Mouse (Mus musculus): ENCODE results near the gene Sox5.

DNA sequence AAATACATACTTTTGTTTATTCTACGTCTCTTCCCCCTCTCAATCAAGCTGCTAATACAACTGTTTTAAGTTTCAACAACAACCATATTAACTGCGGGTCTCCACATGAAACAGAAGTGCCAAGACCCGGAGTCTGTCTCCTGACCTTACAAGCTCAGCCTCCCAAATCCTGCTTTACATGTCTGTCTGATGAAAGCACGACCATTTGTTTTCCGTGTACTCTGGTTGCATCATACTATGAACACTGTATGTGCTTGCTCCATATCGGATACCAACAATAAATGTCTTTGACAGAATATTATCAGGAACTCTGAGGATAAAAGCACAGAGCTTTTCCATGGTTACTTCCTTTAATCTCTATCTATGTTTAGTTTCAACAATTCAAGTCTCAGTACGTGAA, 516.8 kb downstream of the Sox5 start:
- TF ChIP-seq EP300 (IDR thresholded peaks at IDR 0.05; ENCODE audit: insufficient read depth, low read depth, low read length) (no peak), POLR2A (IDR thresholded peaks at IDR 0.05; ENCODE audit: insufficient read depth, low read depth, low read length) (no peak), CTCF (IDR thresholded peaks at IDR 0.05) (no peak)

Data from heart, adult 2 months (tissue).